Mouse (Mus musculus) megakaryocyte progenitor cell, adult 5-6 weeks (primary cell): Measurements from ENCODE around the gene Arl13a. TPM values are rescaled to one million over a fixed set of nuclear protein-coding genes. Genes with fewer than 3 reads are reported as not detected.

Experiments
- total RNA-seq, 2 experiments: library from RNA; stranded (forward) in 1 of 2; stranded (reverse) in 1 of 2; fragments of 157-497, 149-512 nt in 1 of 2; fragments of 200-1000 nt in 1 of 2; gene quantifications; 2 replicates each; pipeline versions ENCODE4 v1.2.3 to v1.2.4; 2015 to 2017

Gene Arl13a
- total RNA-seq, 2 experiments from 2014 or later, result not detected

Other genes starting within 250 kb of the Arl13a start
- gene Sytl4, start 205.7 kb upstream of the Arl13a start, total RNA-seq (2015), result 1.3 and 1.9 TPM in 2 replicates
- gene Sytl4, start 205.7 kb upstream of the Arl13a start, total RNA-seq (2017), result 2.2 and 5.2 TPM in 2 replicates
- gene Cstf2, start 128.3 kb upstream of the Arl13a start, total RNA-seq (2015), result 65.6 and 75.7 TPM in 2 replicates
- 83.0 and 93.4 TPM in 2 replicates for gene Cstf2, start 128.3 kb upstream of the Arl13a start, total RNA-seq (2017)
- 0.59 and 1.4 TPM in 2 replicates for gene Xkrx, start 25.4 kb upstream of the Arl13a start, total RNA-seq (2015)
- not detected in 2 replicates for gene Xkrx, start 25.4 kb upstream of the Arl13a start, total RNA-seq (2017)
- gene Nox1, start 34.5 kb downstream of the Arl13a start, total RNA-seq (2015), result not detected in 2 replicates
- 0.04 TPM in 1 of 2 replicates, not detected in the other for gene Nox1, start 34.5 kb downstream of the Arl13a start, total RNA-seq (2017)
- 29.4 and 32.6 TPM in 2 replicates for gene Trmt2b, start 89.5 kb downstream of the Arl13a start, total RNA-seq (2015)
- gene Trmt2b, start 89.5 kb downstream of the Arl13a start, total RNA-seq (2017), result 35.6 and 37.4 TPM in 2 replicates
- not detected in 2 replicates for gene Tmem35a, start 107.7 kb downstream of the Arl13a start, total RNA-seq (2015)
- gene Tmem35a, start 107.7 kb downstream of the Arl13a start, total RNA-seq (2017), result not detected in 2 replicates
- gene Cenpi, start 120.6 kb downstream of the Arl13a start, total RNA-seq (2015), result 34.5 and 38.5 TPM in 2 replicates
- 35.3 and 42.9 TPM in 2 replicates for gene Cenpi, start 120.6 kb downstream of the Arl13a start, total RNA-seq (2017)
- gene Drp2, start 217.1 kb downstream of the Arl13a start, total RNA-seq (2015), result 0.10 and 0.57 TPM in 2 replicates
- gene Drp2, start 217.1 kb downstream of the Arl13a start, total RNA-seq (2017), result 0.27 TPM in 1 of 2 replicates, not detected in the other